Mouse (Mus musculus): ENCODE measurements around the gene Dlx5. TPM values are rescaled to one million over a fixed set of nuclear protein-coding genes. Genes with fewer than 3 reads are reported as not detected.

Gene Dlx5
- polyA plus RNA-seq, 1 experiment, result 0.14 TPM

GRCm38 (mm10) chr6:6876231-6876630 lies 5.7 kb downstream of the Dlx5 start:
- DNase-seq (ENCODE audit: low read depth), result no peak

- no peak for DNase-seq (ENCODE audit: low read depth)
Observed at GRCm38 (mm10) chr6:6875676-6876075, 6.2 kb downstream of the Dlx5 start.

- DNase-seq (ENCODE audit: low read depth), result no peak
Observed at GRCm38 (mm10) chr6:6875136-6875535, 6.7 kb downstream of the Dlx5 start.

DNA sequence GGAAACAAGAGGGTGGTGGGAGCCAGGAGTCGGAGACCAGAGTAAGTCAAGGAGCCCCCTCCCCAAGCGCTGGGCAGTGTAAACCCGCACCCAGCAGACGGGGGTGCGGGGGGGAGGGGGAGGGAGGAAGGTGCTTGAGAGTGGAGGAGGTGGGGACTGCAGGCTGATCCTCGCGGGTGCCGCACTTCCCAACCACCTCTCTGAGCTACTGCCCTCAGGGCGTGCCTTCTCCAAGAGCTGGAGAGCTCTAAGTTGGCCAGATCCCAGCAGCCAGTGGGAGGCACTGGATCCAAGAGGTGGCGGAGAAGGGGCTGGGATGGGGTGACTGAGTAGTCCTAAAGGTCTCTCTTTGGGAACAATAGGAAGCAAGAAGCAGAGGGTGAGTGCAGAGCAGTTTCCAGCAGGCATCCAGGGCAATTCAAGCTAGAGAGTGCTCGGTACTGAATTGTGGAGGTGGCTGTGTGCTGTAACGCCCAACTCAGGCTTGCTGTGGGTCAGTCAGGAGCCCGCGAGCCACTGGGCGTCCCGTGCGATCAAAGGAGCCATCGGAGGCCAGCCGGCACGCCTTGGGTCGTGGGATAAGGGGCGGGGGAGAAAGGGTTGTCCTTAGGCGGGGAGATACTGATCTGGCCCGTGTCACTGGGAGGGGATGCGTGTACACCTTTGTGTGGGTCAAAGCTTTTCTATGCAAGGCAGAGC lies 7.7 kb downstream of the Dlx5 start:
- no peak for DNase-seq (ENCODE audit: low read depth)

GRCm38 (mm10) chr6:6873476-6874072 lies 8.3 kb downstream of the Dlx5 start:
- no peak for DNase-seq (ENCODE audit: low read depth)

- DNase-seq (ENCODE audit: low read depth), result no peak
Observed at GRCm38 (mm10) chr6:6872873-6873272, 9.0 kb downstream of the Dlx5 start.

- no peak for DNase-seq (ENCODE audit: low read depth)
Observed at GRCm38 (mm10) chr6:6871692-6872091, 10.2 kb downstream of the Dlx5 start.

- no peak for DNase-seq (ENCODE audit: low read depth)
Observed at GRCm38 (mm10) chr6:6870876-6871420, 10.9 kb downstream of the Dlx5 start.

- no peak for DNase-seq (ENCODE audit: low read depth)
Observed at GRCm38 (mm10) chr6:6869961-6870800, 11.7 kb downstream of the Dlx5 start.

GRCm38 (mm10) chr6:6869041-6869685 lies 12.7 kb downstream of the Dlx5 start:
- DNase-seq (ENCODE audit: low read depth), result no peak

DNA sequence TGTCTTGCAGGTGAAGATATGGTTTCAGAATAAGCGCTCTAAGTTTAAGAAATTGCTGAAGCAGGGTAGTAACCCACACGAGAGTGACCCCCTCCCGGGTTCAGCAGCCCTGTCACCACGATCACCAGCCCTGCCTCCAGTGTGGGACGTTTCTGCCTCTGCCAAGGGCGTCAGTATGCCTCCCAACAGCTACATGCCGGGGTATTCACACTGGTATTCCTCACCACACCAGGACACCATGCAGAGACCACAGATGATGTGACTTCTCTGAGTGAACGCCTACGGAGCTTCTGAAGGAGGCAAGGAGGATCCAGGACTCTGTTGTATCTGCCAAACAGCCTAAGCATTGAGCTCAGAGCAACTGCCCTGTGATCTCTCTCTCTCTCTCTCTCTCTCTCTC lies 14.9 kb downstream of the Dlx5 start:
- no peak for DNase-seq (ENCODE audit: low read depth)

- no peak for DNase-seq (ENCODE audit: low read depth)
Observed at GRCm38 (mm10) chr6:6864441-6865440, 17.1 kb downstream of the Dlx5 start.

- no peak for DNase-seq (ENCODE audit: low read depth)
Observed at GRCm38 (mm10) chr6:6863955-6864354, 17.9 kb downstream of the Dlx5 start.

- DNase-seq (ENCODE audit: low read depth), result no peak
Observed at GRCm38 (mm10) chr6:6863160-6863870, 18.6 kb downstream of the Dlx5 start, which contains the start of gene Dlx6. Gene Dlx6 (plus strand): TSS chr6:6863334.

- DNase-seq (ENCODE audit: low read depth), result no peak
Observed at GRCm38 (mm10) chr6:6862611-6863010, 19.3 kb downstream of the Dlx5 start.

DNA sequence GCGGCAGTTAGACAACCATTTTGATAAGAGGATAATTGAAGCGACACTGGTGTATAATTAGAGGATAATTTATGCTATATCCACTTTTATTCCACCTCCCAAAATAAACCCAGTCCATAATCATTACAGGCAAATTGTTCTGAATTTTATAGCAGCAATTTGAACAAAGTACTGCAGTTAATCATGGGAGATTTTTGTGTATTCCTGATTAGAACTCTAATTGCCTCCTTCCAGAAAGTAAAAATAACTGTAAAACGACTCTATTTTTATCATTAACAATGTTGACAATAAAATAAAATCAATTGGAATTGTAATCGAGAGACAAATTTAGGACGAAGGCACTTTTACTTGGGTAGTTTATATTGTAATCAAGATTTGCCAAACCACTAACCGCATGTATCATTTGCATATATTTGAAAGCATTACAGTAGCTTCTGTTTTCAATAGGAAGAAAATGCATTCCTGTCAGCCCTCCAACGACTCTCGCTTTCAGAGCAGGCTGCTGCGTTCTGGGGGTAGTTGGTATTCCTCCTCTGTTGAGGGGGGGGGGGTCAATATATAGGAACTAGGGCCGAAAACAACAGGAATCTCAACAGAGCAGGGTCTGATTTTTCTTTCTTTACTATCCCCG lies 20.0 kb downstream of the Dlx5 start:
- no peak for DNase-seq (ENCODE audit: low read depth)

DNA sequence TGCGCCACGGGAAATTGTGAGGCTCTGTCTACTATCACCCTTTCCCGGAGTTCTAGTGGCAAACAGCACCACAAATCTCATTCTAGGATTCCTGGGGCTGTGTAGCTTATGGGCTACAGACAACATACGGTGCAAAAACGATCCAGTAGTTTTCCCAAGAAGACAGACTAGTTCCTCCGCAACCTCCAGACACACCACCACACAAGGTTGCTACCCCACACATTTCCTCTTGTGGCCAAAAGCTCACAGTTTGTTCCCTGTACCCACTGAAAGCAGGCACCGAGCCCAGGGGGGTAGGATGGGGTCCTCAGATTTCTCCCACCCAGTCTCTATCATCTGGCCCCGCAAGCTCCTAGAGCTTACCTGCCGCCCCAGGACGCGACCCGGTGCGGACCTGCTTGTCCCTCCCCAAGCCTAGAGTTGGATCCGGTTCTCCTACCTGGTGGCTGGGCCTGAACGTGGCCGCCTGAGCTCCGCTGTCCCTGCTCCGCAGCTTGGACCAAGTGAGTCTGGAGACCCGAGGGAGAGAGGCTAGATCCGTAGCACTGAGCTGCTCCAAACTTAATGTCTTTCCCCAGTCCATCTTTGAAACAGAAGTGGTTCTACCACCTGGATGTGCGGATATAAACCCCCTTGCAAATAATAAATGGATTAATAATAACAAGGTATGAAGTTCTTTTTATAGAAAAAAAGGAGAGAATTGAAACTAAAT lies 20.6 kb downstream of the Dlx5 start:
- no peak for DNase-seq (ENCODE audit: low read depth)

DNA sequence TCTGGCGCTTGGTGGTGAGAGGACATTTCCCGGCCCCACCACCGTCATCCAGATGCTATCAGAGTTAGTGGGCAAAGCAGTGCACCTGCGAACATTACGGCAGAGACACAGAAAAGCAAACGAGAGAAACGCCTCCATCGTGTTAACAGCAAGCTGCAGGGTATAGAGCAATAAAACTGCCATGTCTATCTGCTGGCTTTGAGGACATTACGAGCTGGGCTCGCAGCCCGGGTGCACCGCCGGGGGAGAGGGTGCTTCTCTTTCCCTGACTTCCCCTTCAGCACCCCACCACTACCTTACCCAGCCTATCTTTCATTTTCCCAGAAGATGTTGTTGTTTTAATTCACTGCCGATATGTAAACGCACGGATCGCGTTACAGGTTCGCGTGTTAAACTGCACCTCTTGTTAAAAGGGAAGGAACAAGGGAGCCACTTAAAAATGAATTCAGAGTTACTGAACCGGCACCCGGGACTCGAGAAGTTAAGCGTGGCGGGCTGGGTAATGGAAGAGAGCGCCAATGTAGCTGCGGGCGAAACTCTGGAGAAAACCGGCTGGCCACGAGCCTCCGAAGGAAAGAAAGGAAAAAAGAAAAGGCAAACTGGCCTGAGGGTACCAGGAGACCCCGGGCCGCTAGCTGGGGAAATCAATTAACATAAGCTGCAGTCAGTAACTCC lies 21.3 kb downstream of the Dlx5 start:
- no peak for DNase-seq (ENCODE audit: low read depth)
